Mouse (Mus musculus): Measurements from ENCODE around the gene Prkn. TPM values are rescaled to one million over a fixed set of nuclear protein-coding genes. Genes with fewer than 3 reads are reported as not detected.

Gene Prkn
- total RNA-seq, 2 experiments from 2014 or later = 4.8 to 5.1 TPM

Other genes with a start within 250 kb of the Prkn start
- gene Pacrg, start 73 bp upstream of the Prkn start, total RNA-seq (2021) = 1 to 10 TPM in 1 of 2 experiments, under 1 TPM in 1; 0.67 to 1.1 TPM

Measured in heart, postnatal 4 days (tissue).